Mouse (Mus musculus) spleen, adult 2 months (tissue): ENCODE data around the gene Acbd6. TPM values are rescaled to one million over a fixed set of nuclear protein-coding genes. Genes with fewer than 3 reads are reported as not detected.

ENCODE experiments used
- DNase-seq, 2 experiments: peaks; one replicate each; pipeline versions ENCODE4 v3.0.0 to v3.0.0-alpha.2; 2012 to 2021; ENCODE audit warnings: low spot score in 2 of 2, low read depth in 1 of 2
- H3K27ac ChIP-seq: fragments of 200-500 bp; 2 replicates; pipeline ENCODE4 v1.5.1; 2012; ENCODE audit warnings: low read length, inconsistent platforms; ENCODE audit not compliant: insufficient read depth
- H3K27me3 ChIP-seq: fragments of 200-500 bp; 2 replicates; pipeline ENCODE4 v1.6.1; 2012; ENCODE audit warnings: mild to moderate bottlenecking, moderate library complexity, low read length, inconsistent platforms; ENCODE audit not compliant: control insufficient read depth, insufficient read depth
- H3K36me3 ChIP-seq: fragments of 200-500 bp; 2 replicates; pipeline ENCODE4 v1.6.1; 2012; ENCODE audit warnings: mild to moderate bottlenecking, low read length, inconsistent platforms; ENCODE audit not compliant: control insufficient read depth, insufficient read depth
- H3K4me1 ChIP-seq: fragments of 200-500 bp; 2 replicates; pipeline ENCODE4 v1.6.1; 2011; ENCODE audit warnings: inconsistent platforms; ENCODE audit not compliant: control insufficient read depth, insufficient read depth, insufficient read length
- H3K4me3 ChIP-seq: fragments of 200-500 bp; 2 replicates; pipeline ENCODE4 v1.5.1; 2011; ENCODE audit warnings: mild to moderate bottlenecking, inconsistent platforms; ENCODE audit not compliant: insufficient read depth, insufficient read length; ENCODE audit errors: extremely low read depth
- CTCF ChIP-seq: fragments of 200-500 bp; IDR thresholded peaks from 2 replicates; pipeline ENCODE4 v1.5.1; 2011; ENCODE audit warnings: mild to moderate bottlenecking, inconsistent platforms; ENCODE audit not compliant: insufficient read depth, insufficient read length, insufficient replicate concordance; ENCODE audit errors: extremely low read depth
- POLR2A ChIP-seq: fragments of 200-500 bp; IDR thresholded peaks from 2 replicates; pipeline ENCODE4 v1.6.1; 2011; ENCODE audit warnings: low read depth, low read length, inconsistent platforms
- WGBS: fragments of 180-500 bp; shearing (Covaris S2); methylation state at CpG from one replicate; pipeline ENCODE4 v1.1.7; 2018; 5-methylcytosine and 5-hydroxymethylcytosine counted together
- polyA plus RNA-seq: library from polyadenylated mRNA; depleted of rRNA; stranded (reverse); fragments of >200 nt; gene quantifications from 2 replicates; pipeline ENCODE4 v1.2.3, GENCODE M21; 2012

Acbd6 gene
- polyA plus RNA-seq, 1 experiment, result 61.7 TPM

DNA sequence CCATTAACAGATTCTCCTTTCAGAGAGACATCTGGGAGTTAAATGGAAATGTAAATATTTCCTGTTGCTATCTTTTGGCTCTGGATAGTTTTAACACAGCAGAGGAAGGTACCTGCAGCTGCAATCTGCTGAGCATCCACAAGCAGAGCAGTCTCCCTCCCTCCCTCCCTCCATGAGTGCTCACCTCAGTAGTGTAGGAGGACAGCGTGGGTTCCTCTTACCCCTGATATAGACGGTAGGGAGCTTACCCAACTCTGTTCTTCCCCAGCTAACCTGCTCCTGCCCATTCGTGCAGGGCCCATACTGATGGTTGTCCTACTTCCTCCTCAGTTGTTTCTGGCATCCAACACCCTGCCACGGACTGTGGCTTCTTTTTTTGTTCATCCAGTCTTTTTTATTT, 50.6 kb downstream of the Acbd6 start:
- 42% methylated on average over 4 of the region's 4 CpGs for WGBS
- Histone ChIP-seq H3K27ac (no peak overlapping the region), H3K4me3 (no peak overlapping the region), H3K4me1 (no peaks in the 10 kb centered on the region), H3K36me3 (no peaks in the 10 kb centered on the region), H3K27me3 (no peaks in the 10 kb centered on the region)
- no peak for TF ChIP-seq CTCF
- no peak for TF ChIP-seq POLR2A
- no peak for DNase-seq

DNA sequence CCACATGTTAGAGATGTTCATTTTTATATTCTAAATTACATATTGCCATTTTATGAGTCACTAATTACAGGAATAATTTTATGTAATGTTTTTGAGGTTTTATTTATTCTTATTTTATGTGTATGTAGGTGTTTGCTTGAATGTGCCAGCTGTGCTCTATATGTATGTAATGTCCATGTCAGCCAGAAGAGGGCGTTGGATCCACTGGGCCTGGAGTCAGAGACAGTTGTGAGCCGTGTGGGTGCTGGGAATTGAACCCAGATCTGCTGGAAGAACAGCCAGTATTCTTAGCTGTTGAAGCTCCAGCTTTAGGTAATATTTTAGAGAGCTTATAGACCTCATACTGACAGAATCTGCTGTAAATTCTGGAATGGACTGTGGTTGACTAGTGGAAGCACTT, 56.5 kb downstream of the Acbd6 start:
- H3K4me1 ChIP-seq, result no peaks in the 10 kb centered on the region
- TF ChIP-seq CTCF, result no peak
- TF ChIP-seq POLR2A, result no peak
- H3K27ac ChIP-seq, result no peak overlapping the region
- no peak overlapping the region for H3K4me3 ChIP-seq
- WGBS, result 56% methylated on average over 2 of the region's 2 CpGs
- no peaks in the 10 kb centered on the region for H3K36me3 ChIP-seq
- H3K27me3 ChIP-seq, result no peaks in the 10 kb centered on the region
- no peak for DNase-seq

DNA sequence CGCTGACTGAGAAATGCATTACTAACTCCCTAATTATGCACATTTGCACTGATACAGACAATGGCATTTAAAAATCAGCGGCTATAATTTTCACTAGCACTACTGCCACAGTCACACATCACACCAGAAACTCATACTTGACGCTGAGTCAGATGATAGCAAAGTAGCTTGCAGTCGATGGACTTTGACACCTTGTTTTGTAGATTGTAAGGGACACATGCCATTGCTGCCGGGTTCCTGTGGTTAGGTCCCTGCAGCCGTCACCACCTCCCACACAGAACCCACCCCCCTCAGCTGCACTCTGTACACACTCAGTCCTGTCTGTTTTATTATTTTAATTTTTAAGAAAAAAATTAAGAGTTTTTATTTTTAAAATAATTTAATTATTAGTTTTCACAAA, 63.2 kb downstream of the Acbd6 start:
- no peak for TF ChIP-seq CTCF
- 91% methylated on average over 6 of the region's 6 CpGs for WGBS
- Histone ChIP-seq H3K27ac (no peak overlapping the region), H3K4me3 (no peak overlapping the region), H3K36me3 (peaks cover 1% of the 10 kb centered on the region; the same call in 1 of the 2 replicates), H3K27me3 (no peaks in the 10 kb centered on the region), H3K4me1 (no peaks in the 10 kb centered on the region)
- DNase-seq, result no peak

DNA sequence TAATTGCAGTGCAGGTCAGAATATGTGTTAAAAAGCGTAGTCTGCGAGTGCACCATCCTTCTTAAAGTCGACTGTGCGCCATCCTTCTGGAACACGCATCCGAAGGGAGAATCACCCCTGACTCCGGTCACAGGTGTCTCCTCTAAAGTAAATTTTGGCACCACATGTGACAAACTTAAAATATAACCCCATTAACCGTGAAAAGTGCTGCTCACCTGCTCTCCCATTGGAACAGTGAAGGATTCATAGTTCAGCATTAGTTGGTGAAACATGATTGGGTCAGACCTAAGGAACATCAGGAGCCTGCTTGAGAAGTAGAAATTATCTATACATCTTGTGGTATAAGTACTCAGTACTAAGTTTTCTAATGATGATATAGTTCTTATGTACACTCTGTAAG, 65.3 kb downstream of the Acbd6 start:
- Histone ChIP-seq H3K4me3 (no peak overlapping the region), H3K27me3 (no peaks in the 10 kb centered on the region), H3K4me1 (no peaks in the 10 kb centered on the region), H3K27ac (no peak overlapping the region), H3K36me3 (peaks cover 1% of the 10 kb centered on the region; the same call in 1 of the 2 replicates)
- WGBS, result 96% methylated on average over 8 of the region's 8 CpGs
- TF ChIP-seq CTCF (no peak), POLR2A (no peak)
- no peak for DNase-seq

DNA sequence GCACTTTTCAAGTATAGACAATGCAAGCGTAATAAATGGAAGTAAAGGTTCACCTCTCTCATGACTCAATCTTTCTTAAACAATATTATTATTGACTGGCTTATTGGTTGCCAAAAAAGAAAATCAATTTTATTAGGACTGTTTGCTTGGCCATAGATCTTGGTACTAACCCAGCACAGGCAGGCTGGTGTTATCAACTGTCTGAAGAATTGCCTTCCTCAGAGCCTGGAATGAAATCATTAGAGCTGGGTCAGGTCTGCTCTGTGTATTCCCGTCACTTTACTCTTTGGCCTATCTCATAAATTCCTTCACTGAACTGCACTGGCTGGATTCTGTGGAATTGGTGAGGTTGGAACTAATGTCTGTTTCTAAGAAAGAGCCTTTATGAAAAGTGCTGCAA, 69.8 kb downstream of the Acbd6 start:
- H3K27me3 ChIP-seq, result no peaks in the 10 kb centered on the region
- H3K4me3 ChIP-seq, result no peak overlapping the region
- H3K36me3 ChIP-seq, result peaks cover 1% of the 10 kb centered on the region; the same call in 1 of the 2 replicates
- DNase-seq, result no peak
- H3K4me1 ChIP-seq, result no peaks in the 10 kb centered on the region
- H3K27ac ChIP-seq, result no peak overlapping the region
- 96% methylated on average over 2 of the region's 2 CpGs for WGBS
- TF ChIP-seq CTCF, result no peak
- TF ChIP-seq POLR2A, result no peak

DNA sequence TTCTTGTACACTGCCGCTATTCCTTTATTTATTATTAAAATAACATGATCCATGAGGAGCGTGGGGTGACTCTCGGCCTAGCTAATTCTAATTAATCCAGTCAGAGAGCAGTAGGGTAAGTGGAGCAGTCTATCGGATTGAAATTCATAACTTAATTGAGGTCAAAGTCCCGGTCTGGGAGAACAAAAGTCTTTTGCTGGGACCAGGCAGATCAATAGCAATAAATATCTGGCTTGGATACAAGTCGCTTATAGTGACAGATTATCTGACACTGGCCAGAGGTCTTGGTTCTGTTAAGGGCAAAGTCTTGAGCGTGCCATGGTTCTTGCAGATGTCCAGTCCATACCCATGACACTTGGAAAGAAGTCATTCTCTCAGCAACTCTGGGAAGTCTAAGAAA, 78.7 kb downstream of the Acbd6 start:
- DNase-seq, result no peak
- 94% methylated on average over 7 of the region's 7 CpGs for WGBS
- H3K36me3 ChIP-seq, result no peaks in the 10 kb centered on the region

DNA sequence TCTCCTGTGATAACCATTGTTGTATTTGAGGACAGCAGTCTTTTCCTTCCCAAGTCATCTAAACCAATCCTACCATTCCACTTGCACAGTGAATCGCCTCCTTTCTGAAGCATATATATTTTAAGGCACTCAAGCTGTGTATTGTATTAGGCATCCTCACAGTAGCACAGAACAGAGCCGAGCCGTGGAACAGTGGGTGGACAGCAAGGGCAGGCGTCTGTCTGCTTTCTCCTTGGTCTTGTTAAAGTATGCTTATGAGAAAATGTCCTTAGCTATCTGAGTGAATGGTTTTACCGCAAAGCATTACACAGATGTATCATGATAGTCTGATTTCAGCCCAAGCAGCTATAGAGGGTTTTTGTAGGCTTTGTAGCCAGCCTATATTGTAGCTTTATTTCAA, 87.9 kb downstream of the Acbd6 start:
- TF ChIP-seq POLR2A (no peak), CTCF (no peak)
- H3K4me1 ChIP-seq, result no peaks in the 10 kb centered on the region
- H3K4me3 ChIP-seq, result no peak overlapping the region
- no peak overlapping the region for H3K27ac ChIP-seq
- H3K27me3 ChIP-seq, result no peaks in the 10 kb centered on the region
- H3K36me3 ChIP-seq, result no peaks in the 10 kb centered on the region
- WGBS, result 94% methylated on average over 5 of the region's 5 CpGs
- no peak for DNase-seq

More for the DNA sequence above, 78.7 kb downstream of the Acbd6 start:
- H3K4me1 ChIP-seq, result no peaks in the 10 kb centered on the region
- TF ChIP-seq POLR2A (no peak), CTCF (no peak)
- no peaks in the 10 kb centered on the region for H3K27me3 ChIP-seq
- no peak overlapping the region for H3K27ac ChIP-seq
- no peak overlapping the region for H3K4me3 ChIP-seq
